Mouse (Mus musculus) heart, embryonic 13.5 days (tissue): Measurements from ENCODE around the gene Rhobtb3. TPM values are rescaled to one million over a fixed set of nuclear protein-coding genes. Genes with fewer than 3 reads are reported as not detected.
"Not testable (repeated sequence)": the region's sequence is repeated elsewhere in the genome, so short reads cannot be mapped to it uniquely, and the experiment has no call there.

Source experiments
- ATAC-seq: fragments of 200-750 bp; cut with Nextera tagmentation; 2 replicates; pipeline ENCODE4 v1.8.0; 2017; ENCODE audit warnings: moderate TSS enrichment; ENCODE audit not compliant: insufficient number of reproducible peaks, low FRiP score, low TSS enrichment; ENCODE audit errors: extremely low read depth
- H3K27ac ChIP-seq: fragments of 300-500 bp; sonication (generic); replicated peaks from 2 replicates; pipeline ENCODE4 v1.5.1; 2015; ENCODE audit warnings: moderate library complexity, mild to moderate bottlenecking, inconsistent platforms
- H3K27me3 ChIP-seq: fragments of 300-500 bp; sonication (generic); replicated peaks from 2 replicates; pipeline ENCODE4 v1.6.1; 2015; ENCODE audit warnings: mild to moderate bottlenecking, inconsistent platforms
- H3K36me3 ChIP-seq: fragments of 300-500 bp; sonication (generic); 2 replicates; pipeline ENCODE4 v1.6.1; 2015; ENCODE audit warnings: mild to moderate bottlenecking, inconsistent platforms
- H3K4me1 ChIP-seq: fragments of 300-500 bp; sonication (generic); 2 replicates; pipeline ENCODE4 v1.6.1; 2015; ENCODE audit warnings: inconsistent platforms
- H3K4me2 ChIP-seq: fragments of 300-500 bp; sonication (generic); 2 replicates; pipeline ENCODE4 v1.6.1; 2015; ENCODE audit warnings: inconsistent platforms, mild to moderate bottlenecking, moderate library complexity
- H3K4me3 ChIP-seq: fragments of 300-500 bp; sonication (generic); 2 replicates; pipeline ENCODE4 v1.5.1; 2015; ENCODE audit warnings: moderate library complexity, mild to moderate bottlenecking, inconsistent platforms
- H3K9ac ChIP-seq: fragments of 300-500 bp; sonication (generic); 2 replicates; pipeline ENCODE4 v1.6.1; 2015; ENCODE audit warnings: inconsistent platforms, mild to moderate bottlenecking, moderate library complexity
- H3K9me3 ChIP-seq: fragments of 300-500 bp; sonication (generic); 2 replicates; pipeline ENCODE4 v1.6.1; 2016; ENCODE audit warnings: inconsistent platforms
- WGBS: fragments of 180-500 bp; shearing (Covaris S2); methylation state at CpG from one replicate; pipeline ENCODE4 v1.1.7; 2015; ENCODE audit warnings: mixed read lengths; 5-methylcytosine and 5-hydroxymethylcytosine counted together
- polyA plus RNA-seq: library from polyadenylated mRNA; unstranded; fragments of >200 nt; fragmentation: Nextera tagmentation; extraction: Ambion mirVana; gene quantifications from 2 replicates; pipeline ENCODE4 v1.2.1, GENCODE M21; 2015

Gene Rhobtb3
- polyA plus RNA-seq, 1 experiment from 2014 or later: 21.6 TPM

GRCm38 (mm10) chr13:75876592-75876991, 67.1 kb downstream of the Rhobtb3 start:
- H3K27me3 ChIP-seq: no peaks in the 10 kb centered on the region
- H3K4me1 ChIP-seq: peaks cover 6% of the 10 kb centered on the region
- WGBS: 79% methylated on average over 6 of the region's 6 CpGs
- no peak overlapping the region for H3K9ac ChIP-seq
- no peaks in the 10 kb centered on the region for H3K9me3 ChIP-seq
- H3K27ac ChIP-seq: no peak overlapping the region
- H3K36me3 ChIP-seq: peaks cover 70% of the 10 kb centered on the region
- H3K4me2 ChIP-seq: no peak overlapping the region
- ATAC-seq: no peak
- no peak overlapping the region for H3K4me3 ChIP-seq

DNA sequence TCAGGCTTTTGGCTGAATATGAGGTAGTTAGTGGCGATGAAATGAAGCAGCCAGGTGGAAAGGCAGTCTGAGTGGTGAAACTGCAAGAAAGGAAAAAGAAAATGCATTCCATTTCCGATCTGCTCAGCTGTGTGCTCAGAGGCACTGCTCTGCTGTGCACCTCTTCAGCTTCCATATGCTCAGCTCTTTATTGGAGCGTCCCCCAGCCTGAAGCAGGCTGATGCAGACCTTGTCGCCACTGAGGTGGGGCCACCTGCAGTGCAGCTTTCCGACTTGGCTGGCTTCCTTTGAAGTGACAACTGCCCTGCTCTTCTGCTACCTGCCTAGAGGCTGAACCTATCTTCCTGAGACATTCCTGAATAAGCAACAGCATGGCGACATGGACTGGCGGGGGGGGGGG, 67.5 kb downstream of the Rhobtb3 start:
- not testable (repeated sequence) for H3K4me1 ChIP-seq, ATAC-seq, H3K27me3 ChIP-seq, H3K4me3 ChIP-seq, H3K27ac ChIP-seq, H3K9me3 ChIP-seq, H3K9ac ChIP-seq, H3K4me2 ChIP-seq
- peaks cover 72% of the 10 kb centered on the region for H3K36me3 ChIP-seq
- 79% methylated on average over 7 of the region's 7 CpGs for WGBS

GRCm38 (mm10) chr13:75874608-75875376, 68.9 kb downstream of the Rhobtb3 start:
- no peaks in the 10 kb centered on the region for H3K9me3 ChIP-seq
- 24% methylated on average over 4 of the region's 4 CpGs for WGBS
- ATAC-seq: no peak
- no peak overlapping the region for H3K9ac ChIP-seq
- H3K36me3 ChIP-seq: peaks cover 79% of the 10 kb centered on the region
- H3K27me3 ChIP-seq: no peaks in the 10 kb centered on the region
- no peak overlapping the region for H3K4me3 ChIP-seq
- peaks cover 6% of the 10 kb centered on the region for H3K4me1 ChIP-seq
- H3K27ac ChIP-seq: no peak overlapping the region
- H3K4me2 ChIP-seq: no peak overlapping the region

DNA sequence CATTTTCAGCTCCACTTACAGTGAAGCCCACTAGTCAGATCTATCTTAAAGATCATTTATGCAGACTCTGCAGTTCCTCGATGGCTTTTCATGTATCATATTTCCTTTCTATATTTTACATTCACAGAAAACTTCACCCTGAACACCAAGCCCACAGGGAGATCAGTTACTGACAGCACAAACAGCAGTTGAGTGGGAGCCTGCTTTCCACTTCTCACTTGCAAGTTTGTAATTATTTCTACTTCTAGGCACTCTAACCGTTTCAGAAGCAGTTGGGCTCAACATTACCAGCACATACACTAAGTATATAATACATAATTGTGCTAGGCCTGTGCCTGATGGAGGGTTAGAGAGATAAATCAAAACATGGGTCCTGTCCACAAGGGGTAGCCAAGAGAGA, 75.8 kb downstream of the Rhobtb3 start:
- Histone ChIP-seq H3K9ac (no peak overlapping the region), H3K27ac (no peak overlapping the region), H3K4me2 (no peak overlapping the region), H3K9me3 (no peaks in the 10 kb centered on the region), H3K4me1 (no peaks in the 10 kb centered on the region), H3K36me3 (peaks cover 58% of the 10 kb centered on the region), H3K4me3 (no peak overlapping the region), H3K27me3 (no peaks in the 10 kb centered on the region)
- 86% methylated on average over 2 of the region's 2 CpGs for WGBS
- no peak for ATAC-seq

GRCm38 (mm10) chr13:75865486-75866184, 78.1 kb downstream of the Rhobtb3 start:
- no peak for ATAC-seq
- no peak overlapping the region for H3K27ac ChIP-seq
- no peak overlapping the region for H3K9ac ChIP-seq
- H3K27me3 ChIP-seq: no peaks in the 10 kb centered on the region
- H3K9me3 ChIP-seq: no peaks in the 10 kb centered on the region
- no peak overlapping the region for H3K4me2 ChIP-seq
- H3K36me3 ChIP-seq: peaks cover 39% of the 10 kb centered on the region
- H3K4me3 ChIP-seq: no peak overlapping the region
- H3K4me1 ChIP-seq: no peaks in the 10 kb centered on the region

- H3K4me1 ChIP-seq: no peaks in the 10 kb centered on the region
- H3K4me2 ChIP-seq: no peak overlapping the region
- H3K9ac ChIP-seq: no peak overlapping the region
- ATAC-seq: no peak
- H3K9me3 ChIP-seq: 0 out of 2 replicates have a peak, but pooled peaks cover 4% of the 10 kb centered on the region
- no peak overlapping the region for H3K4me3 ChIP-seq
- whole genome bisulfite sequencing: 60% methylated on average over 1 of the region's 1 CpGs
- no peaks in the 10 kb centered on the region for H3K27me3 ChIP-seq
- H3K27ac ChIP-seq: no peak overlapping the region
- H3K36me3 ChIP-seq: no peaks in the 10 kb centered on the region; the same call in 1 of the 2 replicates
These were observed 84.4 kb downstream of the Rhobtb3 start for GRCm38 (mm10) chr13:75859264-75859844.

- Histone ChIP-seq H3K9ac (no peak overlapping the region), H3K27ac (no peak overlapping the region), H3K36me3 (peaks cover 19% of the 10 kb centered on the region), H3K9me3 (0 out of 2 replicates have a peak, but pooled peaks cover 4% of the 10 kb centered on the region), H3K4me1 (no peaks in the 10 kb centered on the region), H3K27me3 (no peaks in the 10 kb centered on the region), H3K4me2 (no peak overlapping the region), H3K4me3 (no peak overlapping the region)
- 84% methylated on average over 3 of the region's 3 CpGs for WGBS
- ATAC-seq: no peak
These were observed 90.6 kb downstream of the Rhobtb3 start for GRCm38 (mm10) chr13:75853118-75853517.

GRCm38 (mm10) chr13:75852027-75852426, 91.7 kb downstream of the Rhobtb3 start:
- H3K36me3 ChIP-seq: peaks cover 30% of the 10 kb centered on the region
- H3K27me3 ChIP-seq: no peaks in the 10 kb centered on the region
- no peak overlapping the region for H3K4me3 ChIP-seq
- H3K4me1 ChIP-seq: no peaks in the 10 kb centered on the region
- ATAC-seq: no peak
- no peak overlapping the region for H3K27ac ChIP-seq
- H3K9ac ChIP-seq: no peak overlapping the region
- 0 out of 2 replicates have a peak, but pooled peaks cover 4% of the 10 kb centered on the region for H3K9me3 ChIP-seq
- WGBS: 74% methylated on average over 4 of the region's 4 CpGs
- no peak overlapping the region for H3K4me2 ChIP-seq

DNA sequence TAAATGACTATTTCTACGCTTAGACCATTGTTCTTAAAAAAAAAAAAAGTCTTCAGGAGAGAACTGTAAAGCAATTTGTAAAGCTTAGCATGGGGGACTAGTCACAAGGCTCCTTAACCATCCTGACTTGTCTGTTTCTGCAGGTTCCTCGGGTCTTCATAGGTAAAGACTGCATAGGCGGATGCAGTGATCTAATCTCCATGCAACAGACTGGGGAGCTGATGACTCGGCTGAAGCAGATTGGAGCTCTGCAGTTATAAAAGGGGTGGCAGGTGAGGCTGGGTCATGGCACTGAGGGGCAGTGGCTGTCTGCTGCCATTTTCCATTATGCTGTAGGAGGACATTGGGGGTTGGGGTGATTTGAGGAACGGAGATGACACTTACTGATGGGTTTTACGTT, 96.7 kb downstream of the Rhobtb3 start:
- WGBS: 78% methylated on average over 6 of the region's 6 CpGs

GRCm38 (mm10) chr13:75845519-75846166, 98.1 kb downstream of the Rhobtb3 start:
- H3K4me2 ChIP-seq: no peak overlapping the region
- H3K9ac ChIP-seq: no peak overlapping the region
- H3K27me3 ChIP-seq: no peaks in the 10 kb centered on the region
- ATAC-seq: no peak
- H3K4me1 ChIP-seq: peaks cover 35% of the 10 kb centered on the region
- peaks cover 24% of the 10 kb centered on the region for H3K36me3 ChIP-seq
- WGBS: 64% methylated on average over 4 of the region's 4 CpGs
- no peaks in the 10 kb centered on the region for H3K9me3 ChIP-seq
- H3K27ac ChIP-seq: no peak overlapping the region
- no peak overlapping the region for H3K4me3 ChIP-seq

More for the DNA sequence above, 96.7 kb downstream of the Rhobtb3 start:
- Histone ChIP-seq H3K9ac (no peak overlapping the region), H3K9me3 (no peaks in the 10 kb centered on the region), H3K4me1 (peaks cover 21% of the 10 kb centered on the region), H3K36me3 (peaks cover 31% of the 10 kb centered on the region), H3K27ac (no peak overlapping the region), H3K27me3 (no peaks in the 10 kb centered on the region), H3K4me3 (no peak overlapping the region), H3K4me2 (no peak overlapping the region)
- ATAC-seq: no peak

DNA sequence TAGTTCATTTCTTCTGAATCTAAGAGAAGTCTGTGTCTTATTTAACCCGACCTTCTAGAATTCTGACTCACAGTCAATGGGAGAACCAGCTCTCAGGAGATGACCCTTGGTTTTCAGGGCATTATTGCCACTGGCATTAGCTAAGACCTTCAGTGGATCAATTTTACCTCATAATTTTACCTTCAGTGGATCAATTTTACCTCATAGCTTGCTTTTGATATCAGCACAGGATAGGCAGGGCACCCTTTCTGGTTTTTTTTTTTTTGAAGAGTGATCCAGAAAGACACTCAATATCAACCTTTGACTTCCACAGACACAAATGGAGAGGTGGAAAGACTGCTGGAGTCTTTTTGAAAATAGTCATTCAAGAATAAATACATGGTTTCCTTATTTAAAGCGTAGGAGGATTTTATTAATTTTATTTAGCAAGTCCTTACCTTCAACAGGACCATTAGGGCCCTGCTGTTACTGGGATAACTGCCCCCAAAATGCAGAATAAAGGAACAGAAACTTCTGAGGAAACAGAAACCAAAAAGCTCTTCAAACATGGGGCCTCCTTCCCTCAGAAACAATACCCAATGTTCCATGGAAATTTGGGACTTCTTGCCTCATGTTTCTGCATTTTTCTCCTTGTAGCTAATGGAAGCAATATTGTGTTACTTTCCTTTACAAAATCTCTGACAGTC, 98.7 kb downstream of the Rhobtb3 start:
- 91% methylated on average over 2 of the region's 2 CpGs for WGBS
- peaks cover 38% of the 10 kb centered on the region for H3K4me1 ChIP-seq
- H3K36me3 ChIP-seq: peaks cover 22% of the 10 kb centered on the region
- no peak overlapping the region for H3K4me3 ChIP-seq
- H3K9ac ChIP-seq: no peak overlapping the region
- no peak overlapping the region for H3K27ac ChIP-seq
- H3K9me3 ChIP-seq: no peaks in the 10 kb centered on the region
- ATAC-seq: no peak
- no peak overlapping the region for H3K4me2 ChIP-seq
- H3K27me3 ChIP-seq: no peaks in the 10 kb centered on the region
